Mouse (Mus musculus) gastrocnemius, adult 2 months (tissue): ENCODE measurements around the gene Csmd2. TPM values are rescaled to one million over a fixed set of nuclear protein-coding genes. Genes with fewer than 3 reads are reported as not detected.
A peak's percentile ranks its signal among the peaks of the same experiment; 100 is the strongest.
"Not testable (repeated sequence)": the region's sequence is repeated elsewhere in the genome, so short reads cannot be mapped to it uniquely, and the experiment has no call there.

ENCODE experiments used
- DNase-seq: peaks from one replicate; pipeline ENCODE4 v3.0.0; 2022
- H3K27ac ChIP-seq: fragments of 200-600 bp; 2 replicates; pipeline ENCODE4 v1.8.1; 2022; ENCODE audit warnings: mild to moderate bottlenecking
- H3K4me3 ChIP-seq: fragments of 200-600 bp; 2 replicates; pipeline ENCODE4 v1.8.1; 2022; ENCODE audit warnings: mild to moderate bottlenecking, moderate library complexity
- CTCF ChIP-seq: fragments of 200-600 bp; IDR thresholded peaks from 2 replicates; pipeline ENCODE4 v1.8.1; 2022; ENCODE audit warnings: antibody characterized with exemption, mild to moderate bottlenecking, moderate library complexity
- intact Hi-C: fragments of 180-260 bp; cut with DNase I; formaldehyde crosslinking; loops from one replicate; pipeline ENCODE4 v1.15.1; 2025
- total RNA-seq, 2 experiments: library from RNA; stranded (reverse); gene quantifications; 2 replicates each; pipeline ENCODE4 v1.2.3; 2021

Gene Csmd2
- total RNA-seq, 2 experiments from 2014 or later, result not detected

DNA sequence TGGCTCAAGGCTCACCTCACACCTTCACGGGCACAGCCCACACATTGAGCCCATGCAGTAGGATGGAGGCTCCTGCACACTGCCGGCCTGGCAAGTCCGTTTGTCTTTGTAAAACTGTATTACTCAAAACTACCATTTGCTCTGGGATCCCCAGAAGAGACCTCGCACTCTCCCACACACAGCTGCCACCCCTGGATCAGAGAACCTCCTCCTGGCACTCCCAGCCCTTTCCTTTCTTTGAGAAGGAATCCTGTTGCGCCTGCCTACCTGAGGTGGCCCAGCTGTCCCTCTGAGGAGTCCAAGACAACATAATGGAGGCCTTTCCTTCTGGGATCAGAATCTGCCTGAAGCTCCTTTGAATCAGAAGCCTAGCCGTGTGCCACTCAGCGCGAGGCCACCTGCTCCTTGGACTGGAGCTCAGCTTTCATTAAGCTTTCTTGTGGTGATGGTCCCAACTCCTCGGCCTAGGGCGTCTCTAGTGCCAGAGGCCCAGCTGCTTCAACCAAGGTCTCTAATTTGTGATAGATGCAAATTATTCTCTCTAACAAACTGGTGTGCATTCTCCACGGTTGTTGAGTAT lies 502.0 kb downstream of the Csmd2 start:
- Histone ChIP-seq H3K4me3 (no peak overlapping the region), H3K27ac (no peak overlapping the region)
- no peak for TF ChIP-seq CTCF
- intact Hi-C loops, result no loop called here
- no peak for DNase-seq

DNA sequence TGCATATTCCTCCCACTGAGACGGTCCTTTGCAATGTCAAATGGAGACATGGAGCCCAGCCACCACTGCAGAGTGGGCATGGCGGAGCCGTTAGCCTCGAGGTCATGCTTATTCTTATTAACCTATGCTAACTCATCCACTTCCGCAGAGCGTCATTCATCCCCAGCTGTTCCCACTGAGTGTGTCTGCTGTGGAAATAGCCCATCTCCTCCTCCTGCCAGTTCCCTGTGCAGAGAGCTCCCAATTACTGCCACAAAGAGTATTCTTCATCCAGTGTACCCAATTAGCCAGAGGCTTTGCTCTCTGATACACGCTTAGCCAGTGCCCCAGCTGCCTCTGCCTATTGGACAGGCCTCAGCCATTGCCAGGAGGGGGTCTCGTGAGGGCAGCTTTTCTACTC lies 504.4 kb downstream of the Csmd2 start:
- Histone ChIP-seq H3K27ac (no peak overlapping the region), H3K4me3 (no peak overlapping the region)
- TF ChIP-seq CTCF, result no peak
- DNase-seq, result no peak
- intact Hi-C loops, result no loop called here

DNA sequence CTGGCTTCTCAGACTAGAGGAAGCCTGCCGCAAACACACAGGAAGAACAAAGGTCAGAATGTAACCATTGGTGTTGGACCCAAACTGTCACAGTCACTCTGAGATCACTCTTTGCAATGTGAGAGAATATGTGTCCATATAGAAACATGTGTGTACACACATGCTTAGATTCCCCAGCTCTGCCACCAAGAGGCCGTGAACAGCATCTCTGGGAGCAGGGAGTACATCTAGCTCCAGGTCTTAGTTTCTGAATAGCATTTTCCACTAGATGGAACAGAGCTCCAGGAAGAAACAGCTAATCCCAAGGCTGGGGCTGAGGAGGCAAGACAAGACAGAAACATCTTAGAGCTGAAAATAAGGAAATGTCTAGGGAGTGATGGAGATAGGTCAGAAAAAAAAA lies 512.3 kb downstream of the Csmd2 start:
- intact Hi-C loops, result no loop called here

DNA sequence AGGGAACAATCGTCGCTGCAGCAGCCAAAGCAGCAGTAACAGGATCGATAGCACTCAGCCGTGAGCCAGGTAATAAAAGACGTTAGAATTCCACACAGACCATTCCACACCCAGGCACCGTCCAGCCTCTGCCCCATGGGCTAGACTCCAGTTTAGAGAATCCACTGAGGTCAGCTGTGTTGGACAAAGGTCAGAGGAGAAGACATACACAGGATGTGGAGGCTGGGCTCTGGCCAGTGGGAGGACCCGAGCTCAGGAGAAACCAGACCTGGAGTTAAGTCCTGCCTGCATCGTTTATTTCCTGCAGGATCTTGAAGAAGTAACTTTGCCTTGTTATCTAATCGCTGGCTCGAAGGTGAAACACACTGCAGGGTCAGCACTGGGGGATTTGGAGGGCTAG lies 519.2 kb downstream of the Csmd2 start:
- H3K27ac ChIP-seq, result no peak overlapping the region
- TF ChIP-seq CTCF, result no peak
- DNase-seq, result no peak
- intact Hi-C loops, result no loop called here
- no peak overlapping the region for H3K4me3 ChIP-seq

More for the DNA sequence above, 512.3 kb downstream of the Csmd2 start:
- Histone ChIP-seq H3K4me3 (no peak overlapping the region), H3K27ac (no peak overlapping the region)
- TF ChIP-seq CTCF, result no peak
- no peak for DNase-seq

DNA sequence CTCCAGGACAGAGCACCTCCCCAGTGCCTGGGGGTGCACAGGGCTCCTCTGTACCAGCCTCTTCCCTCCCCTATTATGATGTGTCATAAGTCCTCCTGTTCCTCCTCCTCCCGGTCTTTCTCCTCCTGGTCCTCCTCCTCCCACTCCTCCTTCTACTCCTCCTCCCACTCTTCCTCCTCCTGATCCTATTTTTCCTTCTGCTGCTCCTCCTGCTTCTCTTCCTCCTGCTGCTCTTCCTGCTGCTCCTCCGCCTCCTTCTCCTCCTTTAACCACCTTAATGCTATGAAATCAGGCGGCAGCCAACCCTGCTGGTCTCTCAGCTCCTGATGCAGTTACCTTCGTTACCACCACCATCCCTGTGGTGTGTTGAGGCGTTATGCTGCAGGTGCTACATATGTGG lies 522.2 kb downstream of the Csmd2 start:
- intact Hi-C loops, result no loop called here
- DNase-seq, result no peak
- no peak for TF ChIP-seq CTCF
- Histone ChIP-seq H3K27ac (no peak overlapping the region), H3K4me3 (no peak overlapping the region)

DNA sequence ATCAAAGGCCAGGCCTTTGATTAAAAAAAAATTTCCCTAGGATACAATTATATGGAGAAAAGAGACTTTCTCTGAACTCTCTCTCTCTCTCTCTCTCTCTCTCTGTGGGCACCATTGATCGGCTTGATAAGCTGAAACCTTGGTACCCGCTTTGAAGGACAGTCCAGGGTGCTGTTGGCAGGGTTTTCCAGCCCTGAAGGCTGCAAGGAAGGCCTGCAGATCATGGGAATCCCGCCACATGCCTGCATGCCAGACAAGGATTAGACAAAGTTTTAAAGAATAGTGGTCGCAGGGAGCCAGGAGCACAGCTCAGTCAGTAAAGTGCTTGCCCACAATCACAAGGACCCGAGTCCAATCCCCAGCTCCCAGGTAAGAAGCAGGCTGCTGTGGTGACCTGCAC lies 526.8 kb downstream of the Csmd2 start:
- Histone ChIP-seq H3K27ac (no peak overlapping the region), H3K4me3 (no peak overlapping the region)
- DNase-seq, result no peak
- TF ChIP-seq CTCF, result no peak
- intact Hi-C loops, result no loop called here

DNA sequence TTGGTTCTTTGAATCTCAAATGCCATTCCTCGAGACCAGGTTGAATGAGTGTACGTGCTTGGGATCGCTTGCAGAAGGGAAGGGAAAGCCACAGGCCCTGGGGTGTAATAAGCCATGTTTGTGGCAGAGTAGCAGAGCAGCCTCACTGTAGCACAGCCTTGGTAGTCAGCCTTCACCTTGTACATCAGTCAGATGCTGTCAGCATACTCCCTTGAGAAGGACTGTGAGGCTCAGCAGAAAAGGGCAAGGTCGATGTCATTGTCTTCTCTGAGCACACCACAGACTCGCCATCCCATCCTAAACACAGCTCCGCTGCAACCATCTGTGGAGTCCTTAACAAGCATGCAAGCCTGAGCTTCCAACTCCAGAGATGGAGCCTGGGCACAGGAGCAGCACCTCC lies 533.6 kb downstream of the Csmd2 start:
- no peak overlapping the region for H3K27ac ChIP-seq
- TF ChIP-seq CTCF, result no peak
- intact Hi-C loops, result no loop called here
- no peak for DNase-seq
- H3K4me3 ChIP-seq, result no peak overlapping the region

DNA sequence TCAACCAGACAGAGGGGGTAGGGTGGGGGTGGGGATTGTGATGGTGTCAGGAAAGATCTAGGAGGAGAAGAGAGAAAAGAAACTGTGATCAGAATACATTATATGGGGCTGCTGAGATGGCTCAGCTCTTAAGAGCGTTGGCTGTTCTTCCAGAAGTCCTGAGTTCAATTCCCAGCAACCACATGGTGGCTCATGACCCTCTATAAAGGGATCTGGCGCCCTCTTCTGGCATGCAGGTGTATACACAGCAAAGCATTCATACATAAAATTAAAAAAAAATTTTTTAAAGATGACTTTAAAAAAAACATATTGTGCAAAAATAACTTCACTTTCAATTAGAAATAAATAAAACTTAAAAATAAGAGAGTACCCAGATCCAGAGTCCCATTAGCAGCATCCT lies 555.7 kb downstream of the Csmd2 start:
- intact Hi-C loops, result no loop called here
- H3K27ac ChIP-seq, result no peak overlapping the region
- peak; percentile 57 for TF ChIP-seq CTCF
- H3K4me3 ChIP-seq, result no peak overlapping the region
- no peak for DNase-seq

DNA sequence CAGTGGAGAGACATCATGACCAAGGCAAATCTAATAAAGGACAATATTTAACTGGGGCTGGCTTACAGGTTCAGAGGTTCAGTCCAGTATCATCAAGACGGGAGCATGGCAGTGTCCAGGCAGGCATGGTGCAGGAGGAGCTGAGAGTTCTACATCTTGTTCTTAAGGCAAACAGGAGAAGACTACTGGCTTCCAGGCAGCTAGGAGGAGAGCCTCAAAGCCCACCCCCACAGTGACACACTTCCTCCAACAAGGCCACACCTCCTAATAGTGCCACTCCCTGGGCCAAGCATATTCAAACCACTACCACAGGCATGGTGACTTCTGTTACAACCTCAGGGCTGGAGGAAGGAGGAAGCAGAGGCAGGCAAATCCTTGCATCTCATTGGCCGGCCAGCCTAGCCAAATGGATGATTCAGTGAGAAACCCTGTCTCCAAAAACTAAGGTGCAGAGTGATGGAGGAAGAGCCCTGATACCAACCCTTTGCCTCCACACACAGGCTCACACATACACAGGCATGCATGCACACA lies 556.4 kb downstream of the Csmd2 start:
- H3K27ac ChIP-seq, intact Hi-C loops, DNase-seq, H3K4me3 ChIP-seq: not testable (repeated sequence)

DNA sequence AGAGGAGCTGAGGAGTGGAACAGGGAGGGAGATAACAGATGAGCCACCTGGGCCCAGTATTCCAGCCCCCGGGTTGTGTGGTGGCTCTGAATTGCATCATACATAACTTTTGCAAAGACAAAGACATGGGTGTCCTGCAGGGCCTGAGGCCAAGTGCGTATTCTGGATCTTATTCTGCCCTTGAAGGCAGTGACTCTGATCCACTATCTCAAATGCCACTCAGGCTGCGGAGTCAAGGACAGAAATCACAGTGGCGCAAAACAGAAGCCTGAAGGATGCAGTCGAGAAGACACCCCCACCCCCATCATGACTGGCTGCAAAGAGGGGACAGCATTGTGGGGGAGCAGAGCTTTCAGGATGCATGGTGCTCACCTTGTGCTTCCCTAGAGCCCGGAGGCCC lies 563.1 kb downstream of the Csmd2 start:
- Histone ChIP-seq H3K27ac (no peak overlapping the region), H3K4me3 (no peak overlapping the region)
- no peak for TF ChIP-seq CTCF
- DNase-seq, result no peak
- intact Hi-C loops, result no loop called here

DNA sequence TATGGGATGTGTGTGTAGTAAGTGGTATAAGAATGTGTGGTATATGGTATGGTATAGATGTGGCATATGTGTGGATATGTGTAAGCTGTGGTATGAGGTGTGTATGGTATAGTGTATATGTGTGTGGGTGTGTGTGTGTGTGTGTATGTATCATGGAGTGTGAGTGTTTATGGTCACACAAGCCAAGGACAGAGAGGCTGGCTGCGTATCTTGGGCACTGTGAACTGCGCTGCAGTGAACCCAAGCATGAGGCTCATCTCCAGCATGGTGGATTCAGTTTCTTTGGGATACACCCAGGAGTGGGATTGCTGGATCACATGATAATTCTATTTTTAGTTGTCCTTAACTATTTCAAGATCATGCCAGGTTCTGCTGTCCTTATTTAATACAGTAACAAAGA lies 566.5 kb downstream of the Csmd2 start:
- Histone ChIP-seq H3K4me3 (no peak overlapping the region), H3K27ac (no peak overlapping the region)
- no peak for DNase-seq
- TF ChIP-seq CTCF, result no peak
- intact Hi-C loops, result no loop called here

DNA sequence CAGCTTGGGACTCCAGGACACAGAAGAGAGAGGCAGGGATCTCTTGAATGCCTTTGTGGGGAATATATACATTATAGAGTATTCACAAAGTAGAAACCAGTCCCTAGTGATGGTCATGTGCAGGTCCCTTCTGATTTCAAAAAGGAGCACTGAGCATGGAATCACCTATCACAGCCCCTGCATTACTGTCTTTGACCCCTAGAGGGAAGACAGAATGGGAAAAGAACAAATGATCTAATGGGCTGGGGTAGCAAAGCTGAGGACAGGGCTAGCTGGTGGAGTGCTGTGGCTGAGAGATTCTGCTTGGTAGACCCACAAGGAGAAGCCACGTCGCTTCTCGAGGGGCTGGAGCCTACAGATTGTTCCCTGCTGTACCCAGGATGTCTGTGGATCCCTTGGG lies 572.7 kb downstream of the Csmd2 start:
- intact Hi-C loops, result no loop called here
- H3K4me3 ChIP-seq, result no peak overlapping the region
- TF ChIP-seq CTCF, result peak; percentile 4; the same call in 1 of the 2 replicates
- no peak overlapping the region for H3K27ac ChIP-seq
- DNase-seq, result no peak

DNA sequence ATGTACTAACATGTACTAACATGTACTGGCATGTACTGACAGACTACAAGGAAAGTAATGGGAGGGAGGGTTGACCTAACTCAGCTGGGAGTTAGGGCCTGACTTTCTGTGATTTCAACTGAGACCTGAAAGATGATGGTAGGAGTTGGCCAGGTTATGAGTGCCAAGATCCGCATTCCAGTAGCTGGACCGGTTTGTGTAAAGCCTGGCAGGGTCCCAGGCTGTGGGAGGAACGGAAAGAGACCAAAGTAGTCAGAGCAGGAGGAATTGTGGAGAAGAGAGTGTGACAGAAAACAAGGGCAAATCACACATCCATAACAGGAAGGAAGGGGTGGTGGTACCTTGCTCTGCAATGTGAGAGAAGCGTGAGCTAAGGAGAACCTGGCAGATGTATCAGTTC lies 588.2 kb downstream of the Csmd2 start:
- no peak overlapping the region for H3K4me3 ChIP-seq
- no peak overlapping the region for H3K27ac ChIP-seq
- no peak for DNase-seq
- intact Hi-C loops, result no loop called here
- TF ChIP-seq CTCF, result no peak

DNA sequence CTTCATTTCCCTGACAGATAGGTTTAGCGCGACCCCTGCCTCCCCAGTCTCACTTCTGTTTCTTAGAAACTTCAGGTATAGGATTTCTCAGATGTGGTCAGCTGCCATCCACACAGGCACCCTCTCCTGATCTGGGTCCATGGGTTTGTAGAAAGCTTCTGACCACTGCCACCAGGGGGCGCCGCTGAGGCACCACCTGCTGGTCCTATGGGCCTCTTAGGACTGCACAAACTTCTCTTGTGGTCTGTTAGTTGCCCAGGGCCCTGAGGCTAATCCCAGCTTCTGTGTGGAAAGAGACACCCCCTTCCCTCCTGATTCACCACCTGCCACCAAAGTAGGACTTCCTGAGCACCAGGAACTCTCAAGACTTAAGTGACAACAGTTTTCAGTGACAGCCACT lies 591.5 kb downstream of the Csmd2 start:
- H3K4me3 ChIP-seq, result no peak overlapping the region
- DNase-seq, result no peak
- peak; percentile 62 for TF ChIP-seq CTCF
- intact Hi-C loops, result no loop called here
- H3K27ac ChIP-seq, result no peak overlapping the region

DNA sequence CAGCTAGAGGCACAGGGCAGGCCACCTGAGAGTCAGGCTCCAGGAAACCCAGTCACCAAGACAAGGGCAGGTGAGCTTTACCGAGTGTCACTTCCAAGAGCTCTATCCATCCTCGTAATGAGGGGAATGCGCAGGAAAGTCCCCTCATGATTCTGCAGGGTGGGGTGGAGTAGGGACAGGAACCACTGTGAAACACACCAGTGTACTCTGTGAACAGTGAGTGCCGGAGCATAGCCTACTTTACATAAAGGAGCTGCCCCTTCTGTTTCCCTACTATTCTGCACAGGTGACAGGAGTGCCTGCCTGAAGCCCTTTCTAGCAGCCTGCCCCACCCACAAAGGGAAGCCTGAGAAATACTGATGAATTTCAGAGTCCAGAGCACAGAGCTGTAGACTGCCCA lies 605.6 kb downstream of the Csmd2 start:
- no peak for TF ChIP-seq CTCF
- Histone ChIP-seq H3K27ac (no peak overlapping the region), H3K4me3 (no peak overlapping the region)
- intact Hi-C loops, result no loop called here
- no peak for DNase-seq
